Mouse (Mus musculus): ENCODE measurements around the gene Cbs.
"Not testable (repeated sequence)": the region's sequence is repeated elsewhere in the genome, so short reads cannot be mapped to it uniquely, and the experiment has no call there.

Cbs gene

DNA sequence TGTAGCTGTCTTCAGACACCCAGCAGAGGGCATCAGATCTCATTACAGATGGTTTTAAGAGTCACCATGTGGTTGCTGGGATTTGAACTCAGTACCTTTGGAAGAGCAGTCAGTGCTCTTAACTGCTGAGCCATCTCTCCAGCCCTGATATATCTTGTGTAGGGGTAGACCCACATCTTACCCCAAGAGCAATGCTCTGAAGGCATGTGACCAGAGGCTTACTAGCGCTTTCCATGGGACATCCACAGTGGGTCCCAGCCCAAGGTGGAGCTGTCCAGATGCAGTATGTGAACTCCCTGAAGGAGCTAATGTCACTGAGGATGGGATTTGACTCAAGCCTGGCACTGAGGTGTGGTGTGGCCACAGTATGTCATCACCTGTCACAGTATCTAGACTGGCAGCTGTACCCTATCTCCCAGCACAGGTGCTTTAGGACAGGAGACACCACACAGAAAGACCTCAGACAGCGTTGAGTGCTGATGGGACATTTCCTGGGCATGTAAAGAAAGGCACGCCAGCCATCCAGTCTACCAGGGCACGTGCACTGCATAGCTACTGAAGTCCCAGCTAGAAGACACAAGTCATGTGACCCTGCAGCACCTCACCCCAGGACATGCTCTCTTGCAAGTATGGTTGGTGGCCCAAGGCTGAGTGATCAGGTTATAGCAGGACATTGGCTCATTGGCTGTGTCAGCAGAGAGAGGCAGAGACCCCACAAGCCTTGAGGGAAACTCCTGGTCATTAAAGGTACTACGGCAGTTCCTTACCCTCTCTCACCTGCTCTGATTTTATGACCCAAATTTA, 9.4 kb upstream of the Cbs start:
- DNase-seq (ENCODE audit: low spot score in 2 of 2): no peak

DNA sequence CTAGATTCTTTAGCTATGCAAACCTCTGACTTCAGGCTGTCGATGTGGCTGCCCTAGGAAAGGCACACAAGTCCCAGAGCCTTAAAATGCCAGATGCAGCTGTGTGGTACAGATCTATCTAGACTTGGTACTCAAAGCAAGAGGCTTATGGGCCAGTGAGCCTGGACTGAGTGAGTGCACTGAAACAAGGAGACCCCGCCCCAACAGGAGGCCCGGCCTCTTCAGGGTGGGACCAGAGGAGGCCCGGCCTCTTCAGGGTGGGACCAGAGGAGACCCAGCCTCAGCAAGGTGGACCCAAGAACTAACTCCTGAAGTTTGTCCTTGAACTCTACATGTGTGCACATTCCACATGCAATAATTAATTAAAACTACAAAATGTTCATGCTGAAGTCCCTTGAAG, 5.9 kb upstream of the Cbs start:
- no peak for DNase-seq (ENCODE audit: low spot score in 2 of 2)

DNA sequence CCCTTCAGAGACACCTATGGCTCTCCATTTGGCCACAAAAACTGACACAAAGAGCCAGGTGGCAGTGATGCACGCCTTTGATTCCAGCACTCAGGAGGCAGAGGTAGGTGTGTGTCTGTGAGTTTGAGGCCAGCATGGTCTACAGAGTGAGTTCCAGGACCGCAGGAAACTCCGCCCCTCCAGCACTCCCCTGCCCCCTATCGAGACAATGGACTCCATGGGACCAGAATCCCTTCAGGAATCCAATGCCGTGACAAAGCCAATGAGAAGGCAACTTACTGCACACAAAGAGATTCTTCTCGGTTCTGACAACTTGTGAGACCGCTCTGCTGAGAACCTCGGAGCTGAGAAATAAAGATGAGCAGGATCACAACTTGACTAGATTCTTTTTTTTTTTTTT, 5.3 kb upstream of the Cbs start:
- DNase-seq (ENCODE audit: low spot score in 2 of 2): no peak

DNA sequence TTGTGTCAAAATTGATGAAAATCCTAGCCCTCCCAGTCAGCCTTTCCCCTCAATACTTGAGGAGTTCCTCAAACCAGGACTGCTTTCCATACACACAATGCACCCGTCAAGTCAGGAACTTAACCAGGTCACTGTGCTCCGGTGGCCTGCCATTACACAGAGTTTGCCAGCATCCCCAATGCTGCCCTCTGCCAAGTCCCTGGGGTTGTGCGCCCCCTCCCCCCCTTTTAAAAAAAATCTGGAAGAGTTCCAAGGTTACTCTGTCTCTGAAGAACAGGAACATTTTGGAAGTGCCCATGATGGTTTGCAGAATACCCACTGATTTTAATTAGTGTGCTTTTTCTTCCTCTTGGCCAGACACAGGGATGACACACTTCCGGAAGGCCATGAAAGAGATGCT, 2.6 kb upstream of the Cbs start:
- no peak for DNase-seq (ENCODE audit: low spot score in 2 of 2)

DNA sequence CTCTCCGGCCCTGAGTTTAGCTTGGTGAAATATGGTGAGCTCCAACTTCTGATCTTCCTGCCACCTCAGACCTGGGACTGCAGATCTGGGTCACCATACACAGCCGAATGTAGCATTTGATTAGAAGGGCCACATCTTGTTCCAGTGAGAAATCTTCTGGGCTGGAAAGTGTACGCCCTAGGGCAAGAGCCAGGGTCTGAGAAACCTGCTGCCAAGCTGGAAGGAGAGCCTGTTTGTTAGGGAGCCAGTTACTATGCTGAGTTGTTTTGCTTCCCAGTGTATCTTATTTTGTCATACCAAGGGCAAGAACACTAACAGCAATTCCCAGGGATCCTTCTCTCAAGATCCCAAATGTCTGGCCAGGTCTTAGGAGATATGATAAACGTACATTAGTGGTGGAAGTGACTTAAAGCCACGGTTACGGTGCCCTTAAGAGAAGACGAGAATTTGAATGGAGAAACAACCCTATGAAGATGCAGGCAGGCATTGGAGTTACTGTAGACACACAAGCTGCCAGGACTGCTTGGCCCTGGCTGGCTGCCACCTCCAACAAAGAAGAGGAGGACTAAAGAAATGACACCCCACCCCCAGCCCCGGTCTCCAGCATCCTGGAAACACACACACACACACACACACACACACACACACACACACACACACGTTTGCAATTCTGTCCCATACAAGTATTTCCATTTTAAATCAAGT, 980 bp upstream of the Cbs start:
- DNase-seq (ENCODE audit: low spot score in 2 of 2): no peak

DNA sequence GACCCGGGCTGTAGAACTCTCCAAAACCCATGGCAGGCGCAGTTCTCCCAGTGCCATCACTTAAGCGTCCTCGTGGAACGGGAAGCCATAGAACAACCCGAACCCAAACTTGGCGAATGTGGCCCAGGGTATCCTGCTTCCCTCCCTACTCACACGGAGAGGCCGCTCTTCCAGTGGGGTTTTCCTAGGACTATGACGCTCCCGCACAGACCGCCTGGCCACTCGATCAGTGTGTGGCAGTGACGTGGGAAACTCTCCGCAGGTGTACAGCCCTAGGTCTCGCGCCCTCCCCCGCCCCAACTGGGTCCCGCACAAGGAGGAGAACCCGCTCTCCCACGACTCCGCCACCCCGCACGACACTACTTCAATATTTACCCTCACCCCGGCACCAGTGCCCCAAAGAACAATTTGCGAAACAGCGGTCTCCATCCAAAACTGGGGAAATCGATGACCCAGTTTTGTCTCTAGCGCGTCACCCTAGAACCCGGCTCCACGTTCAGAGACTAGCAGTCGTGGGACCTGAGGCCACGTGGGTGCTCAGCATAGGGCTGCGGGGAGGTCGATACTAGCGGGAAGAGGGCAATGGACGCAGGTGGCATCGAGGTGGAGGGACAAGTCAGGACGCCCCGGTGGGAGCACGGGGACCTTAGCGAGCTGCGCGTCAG, 629 bp downstream of the Cbs start:
- DNase-seq (ENCODE audit: low spot score in 2 of 2): no peak

DNA sequence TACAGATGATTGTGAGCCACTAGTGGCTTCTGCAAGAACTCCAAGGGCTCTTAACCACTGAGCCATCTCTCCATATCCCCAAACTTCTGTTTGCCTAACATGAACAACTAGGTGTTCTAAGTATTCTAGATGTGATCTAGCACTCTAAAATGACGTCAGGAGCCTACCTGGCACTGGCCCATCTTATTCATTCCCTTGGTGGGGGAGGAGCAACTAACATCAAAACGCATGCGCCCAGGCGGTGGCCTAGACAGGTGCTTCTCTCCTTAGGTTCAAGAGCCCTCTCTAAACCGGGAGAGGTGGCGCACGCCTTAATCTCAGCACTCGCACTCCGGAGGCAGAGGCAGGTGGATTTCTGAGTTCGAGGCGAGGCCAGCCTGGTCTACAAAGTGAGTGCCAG, 1.3 kb downstream of the Cbs start:
- no peak for DNase-seq (ENCODE audit: low spot score in 2 of 2)

DNA sequence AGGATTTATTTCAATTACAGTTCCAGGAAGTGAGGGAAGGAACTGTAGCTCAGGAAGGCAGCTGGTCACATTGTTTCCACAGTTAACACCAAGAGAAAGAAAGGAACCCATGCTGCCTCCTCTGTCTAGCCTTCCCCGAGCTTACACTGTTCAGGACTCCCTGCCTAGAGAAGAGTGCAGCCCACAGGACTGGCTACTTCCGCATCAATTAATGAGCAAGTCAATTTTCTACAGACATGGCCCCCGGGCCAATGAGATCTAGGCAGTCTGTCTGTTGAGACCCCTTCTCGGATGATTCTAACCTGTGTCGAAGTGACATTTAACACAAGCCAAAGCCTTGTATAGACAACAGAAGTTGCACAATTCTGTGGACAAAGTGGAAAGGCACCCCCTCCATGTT, 2.1 kb downstream of the Cbs start:
- DNase-seq (ENCODE audit: low spot score in 2 of 2): no peak

DNA sequence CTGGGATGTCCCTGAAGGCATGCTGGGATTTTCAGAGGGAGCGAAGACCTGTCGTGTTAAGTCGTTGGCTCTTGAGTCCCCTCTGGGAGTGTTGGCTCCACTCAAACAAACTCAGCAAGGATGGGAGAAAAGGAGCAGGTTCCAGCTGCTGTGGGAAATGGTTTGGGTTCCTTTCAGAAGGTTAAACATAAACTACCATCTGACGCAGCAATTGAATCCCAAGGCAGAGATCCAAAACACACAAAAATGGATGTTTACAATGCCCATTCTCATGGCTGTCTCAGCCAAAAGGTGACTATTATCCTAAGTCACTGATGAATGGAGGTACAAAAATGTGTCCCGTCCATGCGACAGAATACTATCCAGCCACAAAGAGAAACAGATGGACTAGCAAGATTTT, 4.0 kb downstream of the Cbs start:
- no peak for DNase-seq (ENCODE audit: low spot score in 2 of 2)

DNA sequence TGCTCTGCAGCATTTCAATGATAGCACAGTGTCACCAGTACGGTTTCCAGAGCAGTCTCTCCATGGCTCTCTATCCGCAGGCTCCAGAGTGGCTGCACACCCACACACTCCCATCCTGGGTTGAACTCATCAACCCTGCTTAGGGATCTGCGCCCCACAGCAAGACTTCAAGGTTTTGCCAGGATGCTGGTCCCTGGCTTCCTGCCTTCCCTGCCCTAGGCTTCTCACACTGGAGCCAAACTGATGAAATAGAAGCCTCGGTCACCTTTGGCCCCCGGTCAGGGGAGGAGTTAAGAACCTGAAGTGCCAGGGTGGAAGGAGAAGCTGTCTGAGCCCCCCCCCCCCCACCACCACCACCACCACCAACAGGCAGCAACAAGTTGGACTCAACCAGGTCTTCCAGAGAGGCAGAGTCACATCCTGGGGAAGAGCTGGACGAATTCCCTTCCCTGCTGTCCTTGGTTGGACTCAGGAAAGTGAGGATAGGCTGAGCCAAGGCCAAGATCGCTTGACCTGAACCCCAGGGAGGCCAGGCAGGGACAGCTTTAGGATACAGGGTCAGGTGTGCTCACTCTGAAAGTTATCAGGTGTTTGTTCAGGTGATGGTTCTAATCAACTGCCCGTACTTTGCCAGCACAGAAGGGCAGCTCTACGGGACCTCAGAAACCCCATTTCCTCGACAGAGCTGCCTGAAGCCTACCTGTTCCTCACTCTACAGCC, 5.8 kb downstream of the Cbs start:
- DNase-seq (ENCODE audit: low spot score in 2 of 2): no peak

DNA sequence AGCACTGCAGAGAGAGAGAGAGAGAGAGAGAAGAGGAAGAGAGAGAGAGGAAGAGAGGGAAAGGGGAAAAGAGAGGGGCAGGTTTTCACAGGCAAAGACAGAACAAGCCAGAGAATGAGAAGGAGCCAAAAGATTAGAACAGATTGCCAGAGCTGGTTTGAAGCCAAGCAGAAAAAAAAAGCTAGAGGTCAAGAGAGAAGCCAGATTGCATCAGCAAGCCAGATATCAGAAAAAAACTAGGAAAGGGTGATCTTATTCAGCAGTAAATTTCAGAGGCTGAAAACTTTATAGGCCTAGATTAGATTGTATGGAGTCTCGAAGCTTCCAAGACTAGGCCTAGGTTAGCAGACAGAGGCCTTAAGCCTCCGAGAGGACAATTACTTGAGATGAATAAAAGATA, 9.1 kb downstream of the Cbs start:
- no peak for DNase-seq (ENCODE audit: low spot score in 2 of 2)

DNA sequence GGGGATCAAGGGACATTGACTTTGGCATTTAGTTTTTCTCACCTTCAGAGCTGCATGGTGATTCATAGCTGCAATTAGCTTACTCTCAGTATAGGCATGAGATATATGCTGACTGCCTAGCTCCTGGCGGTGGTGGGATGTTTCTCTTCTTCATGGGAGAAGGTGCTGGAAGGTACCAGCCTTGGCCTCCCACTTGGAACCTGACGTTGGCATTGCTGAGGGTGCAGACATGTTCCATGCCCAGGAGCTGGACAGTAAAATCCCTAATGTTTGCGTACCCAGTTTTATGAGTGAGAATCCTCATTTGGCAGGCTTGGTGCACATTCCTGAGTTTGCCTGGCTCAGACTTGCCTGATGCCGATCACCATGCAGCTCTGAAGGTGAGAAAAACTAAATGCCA, 13.9 kb downstream of the Cbs start:
- no peak for DNase-seq (ENCODE audit: low spot score in 2 of 2)

DNA sequence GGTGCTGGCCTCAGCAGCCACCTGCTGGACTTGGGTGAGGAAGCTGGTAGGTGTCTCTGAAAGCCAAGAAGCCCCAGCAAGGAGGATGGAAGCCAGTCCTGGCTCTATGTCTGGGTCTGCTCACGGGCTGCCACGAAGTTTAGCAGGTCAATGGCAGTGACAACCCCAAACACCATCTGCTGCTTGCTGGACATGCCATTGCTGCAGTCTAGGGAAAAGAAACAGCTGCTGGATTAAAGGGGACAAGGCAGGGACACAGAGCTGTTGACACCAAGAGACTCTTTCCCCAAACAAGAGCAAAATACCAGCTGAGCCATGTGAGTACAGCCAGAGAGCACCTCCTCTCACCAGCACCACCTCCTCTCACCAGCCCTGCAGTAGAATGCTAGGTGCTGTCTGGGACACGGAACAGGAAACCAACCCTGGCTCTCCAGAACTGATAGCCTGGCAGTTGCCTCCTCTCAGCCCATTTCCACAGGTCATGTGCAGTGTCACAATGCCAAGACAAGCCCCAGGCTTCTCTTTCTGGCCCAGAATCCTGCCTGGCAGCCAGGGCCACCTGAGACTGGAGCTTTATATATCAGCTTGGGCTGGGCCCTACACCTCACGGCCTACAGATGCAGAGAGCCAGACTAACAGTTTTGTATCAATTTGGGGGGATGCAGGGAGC, 23.8 kb downstream of the Cbs start:
- no peak for DNase-seq (ENCODE audit: low spot score in 2 of 2)

DNA sequence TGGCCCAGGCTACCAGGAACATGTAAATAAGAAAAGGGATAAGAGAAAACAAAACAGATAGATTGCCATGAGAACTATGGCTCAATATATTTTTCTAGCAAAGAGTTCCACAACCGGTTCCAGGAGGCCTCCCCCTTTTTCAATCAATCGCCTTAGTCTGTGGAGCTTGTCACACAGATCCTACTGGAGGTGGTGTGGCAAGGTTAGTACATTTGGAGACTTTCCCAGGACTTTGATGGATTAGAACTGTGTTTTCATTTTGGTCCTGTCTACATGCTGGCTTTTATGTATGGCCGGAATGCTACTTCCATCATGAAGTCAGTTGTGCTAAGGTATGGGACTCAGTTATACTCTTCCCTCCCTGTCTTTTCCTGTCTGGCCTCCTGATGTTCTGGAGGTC, 27.1 kb downstream of the Cbs start:
- no peak for DNase-seq (ENCODE audit: low spot score in 2 of 2)

DNA sequence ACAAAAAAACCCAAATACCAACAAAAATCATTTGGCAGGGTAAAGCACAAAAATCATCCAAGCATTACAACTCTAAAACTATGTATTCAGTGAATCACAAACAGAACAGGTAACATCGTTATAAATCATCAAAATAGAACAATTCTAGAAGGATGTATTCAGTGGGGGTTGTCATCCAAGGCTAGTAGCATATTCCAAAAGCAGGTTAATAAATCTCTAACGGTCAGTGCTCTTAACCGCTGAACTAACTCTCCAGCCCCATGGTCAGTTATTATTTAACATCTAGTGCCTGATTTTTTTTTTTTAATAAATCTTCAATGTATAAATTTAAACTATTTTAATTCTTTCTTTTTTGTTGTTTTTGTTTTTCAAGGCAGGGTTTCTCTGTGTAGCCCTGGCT, 27.9 kb downstream of the Cbs start:
- DNase-seq (ENCODE audit: low spot score in 2 of 2): not testable (repeated sequence)

DNA sequence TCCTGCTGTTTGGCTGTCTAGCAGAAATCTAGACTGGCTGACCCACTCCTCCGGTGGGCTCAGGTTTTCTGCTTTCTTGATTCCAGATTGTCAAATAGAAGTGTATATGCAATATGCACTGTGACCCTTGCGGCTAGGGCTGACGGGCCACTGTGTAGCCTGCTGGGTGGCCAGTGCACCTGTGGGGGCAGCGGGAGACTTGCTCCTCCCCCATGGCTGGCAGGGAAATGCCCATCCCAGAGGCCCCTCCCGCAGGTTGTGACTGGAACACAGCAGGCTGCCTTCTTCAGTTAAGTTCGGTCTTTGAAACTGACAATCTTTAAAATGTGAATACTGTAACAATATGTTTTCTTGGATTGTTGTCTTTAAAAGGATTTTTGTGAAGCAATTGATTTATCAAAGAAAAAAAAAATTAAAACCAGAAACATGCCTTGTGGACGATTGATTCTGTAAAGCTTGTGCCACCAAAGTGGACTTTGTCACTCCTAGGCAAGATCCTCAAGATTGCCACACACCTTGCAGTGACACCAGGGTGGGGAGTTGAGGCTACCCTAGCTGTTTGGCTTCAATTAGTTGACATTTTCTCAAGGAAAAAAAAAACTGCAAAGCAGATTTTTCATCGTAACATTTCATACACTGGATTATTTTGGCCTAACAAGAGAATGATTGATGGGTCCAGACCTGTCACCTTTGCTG, 29.6 kb downstream of the Cbs start:
- no peak for DNase-seq (ENCODE audit: low spot score in 2 of 2)

DNA sequence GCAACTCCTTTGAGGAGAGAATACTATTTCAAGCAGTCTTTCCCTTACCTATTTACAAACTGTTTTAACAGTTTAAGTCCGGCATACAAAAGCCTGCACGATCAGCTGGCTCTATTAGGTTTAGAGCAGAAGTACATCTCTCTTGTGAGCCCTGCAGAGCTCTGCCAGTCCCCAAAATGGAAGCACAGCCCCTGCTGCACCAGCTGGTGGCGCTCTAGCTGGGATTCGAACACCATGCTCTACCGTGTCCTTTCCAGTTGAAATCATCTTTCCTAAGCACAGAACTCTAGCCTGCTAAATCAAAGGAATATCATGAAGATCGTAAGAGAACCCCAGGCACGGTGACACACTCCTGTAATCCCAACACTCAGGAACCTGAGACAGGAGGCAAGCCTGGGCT, 30.6 kb downstream of the Cbs start:
- no peak for DNase-seq (ENCODE audit: low spot score in 2 of 2)

DNA sequence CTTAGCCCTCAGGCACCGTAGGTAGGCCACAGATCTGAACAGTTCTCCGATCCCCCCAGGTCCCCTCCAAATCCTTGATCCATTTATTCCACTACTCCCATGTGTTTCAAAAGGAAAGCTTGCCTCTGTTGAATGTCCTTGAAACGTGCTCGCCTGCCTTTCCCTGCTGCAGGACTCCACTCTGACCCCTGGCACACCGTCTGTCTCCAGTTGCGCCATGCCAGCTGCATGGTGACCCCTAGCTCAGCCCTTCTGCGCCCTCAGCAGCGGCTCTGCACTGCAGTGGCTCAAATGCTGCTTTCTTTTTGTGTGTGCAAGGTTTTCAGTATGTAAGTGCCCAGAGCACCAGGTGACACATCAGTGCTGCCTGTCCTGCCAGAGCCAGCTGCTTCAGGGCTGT, 38.4 kb downstream of the Cbs start:
- no peak for DNase-seq (ENCODE audit: low spot score in 2 of 2)

DNA sequence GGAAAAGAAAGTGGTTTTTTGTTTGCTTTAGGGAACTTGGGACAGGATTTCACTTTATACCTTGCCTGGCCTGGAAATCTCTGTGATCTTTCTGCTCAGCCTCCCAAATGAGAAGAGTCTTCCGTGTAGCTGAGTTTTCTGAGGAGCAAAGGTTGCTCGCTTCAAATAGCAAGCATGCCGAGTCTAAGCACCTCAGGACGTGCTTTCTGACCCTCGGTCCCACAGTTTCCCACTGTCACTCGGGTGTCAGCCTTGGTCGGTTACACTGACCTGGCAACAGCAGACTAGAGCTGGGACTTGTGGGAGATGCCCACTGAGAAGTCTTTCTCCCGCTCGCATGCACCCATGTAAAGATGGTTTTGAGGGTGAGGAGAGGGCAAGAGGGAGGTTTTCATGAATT, 39.1 kb downstream of the Cbs start:
- DNase-seq (ENCODE audit: low spot score in 2 of 2): no peak

DNA sequence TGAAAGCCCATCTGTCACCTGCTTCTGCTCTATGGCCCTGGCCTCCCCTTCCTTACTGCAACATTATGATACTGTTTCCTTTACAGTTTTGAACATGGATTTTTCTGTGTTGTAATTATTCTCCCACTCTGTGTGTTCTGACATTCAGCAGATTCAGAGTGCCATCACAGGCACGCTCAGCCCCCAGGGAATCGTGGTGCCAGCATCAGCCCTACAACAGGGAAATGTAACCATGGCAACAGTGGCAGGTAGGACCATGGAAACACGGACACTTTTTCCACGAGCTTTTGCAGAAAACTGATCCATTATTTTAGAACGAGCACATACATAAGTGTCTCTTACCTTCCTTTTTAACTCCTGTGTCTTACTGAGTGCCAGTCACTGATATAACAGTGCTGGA, 42.0 kb downstream of the Cbs start:
- no peak for DNase-seq (ENCODE audit: low spot score in 2 of 2)

DNA sequence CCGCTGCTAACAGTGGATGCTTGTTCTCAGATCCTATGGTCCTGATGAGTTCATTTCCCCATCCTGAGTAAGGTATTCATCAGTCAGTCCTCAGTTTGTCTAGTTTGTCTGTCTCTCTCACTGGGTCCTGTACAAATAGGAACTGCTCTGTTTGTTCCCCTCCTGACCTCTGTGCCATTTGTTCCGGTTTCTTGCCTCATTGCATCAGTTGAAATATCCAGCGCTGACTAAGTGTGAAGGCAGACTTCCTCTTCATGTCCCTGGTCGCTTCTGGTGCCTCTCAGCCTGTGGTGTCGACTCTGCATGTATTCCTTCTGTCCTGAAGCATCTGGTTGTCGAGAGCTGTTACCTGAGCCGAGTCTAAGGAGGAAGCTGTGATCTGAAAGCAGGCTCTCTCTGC, 42.4 kb downstream of the Cbs start:
- peak; percentile 31 to 41 for DNase-seq (ENCODE audit: low spot score in 2 of 2)

Data from natural killer cell, adult 2 months (primary cell).